Comparison of ENCODE assay signal across 29 mouse cellular contexts in the genomic region with DNA sequence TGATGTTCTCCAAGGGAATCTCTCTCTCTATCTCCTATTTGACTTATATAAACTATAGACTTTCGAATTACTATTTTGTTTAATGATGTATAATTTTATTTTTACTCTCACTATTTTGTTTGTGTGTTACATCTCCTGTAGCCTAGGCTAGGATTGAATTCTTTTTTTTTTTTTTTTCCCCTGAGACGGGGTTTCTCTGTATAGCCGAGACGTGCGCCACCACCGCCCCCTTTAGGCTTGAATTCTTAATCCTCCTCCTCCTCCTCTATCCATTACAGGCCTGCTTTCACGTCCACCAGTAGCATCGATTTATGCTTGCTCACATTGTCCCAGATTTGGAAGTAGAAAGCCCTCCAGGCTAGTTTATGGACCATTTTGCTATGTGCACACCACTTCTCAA. TPM values are rescaled to one million over a fixed set of nuclear protein-coding genes. Genes with fewer than 3 reads are reported as not detected.
DNase-seq lines count a peak whose midpoint lies in the region; ATAC-seq and TF ChIP-seq lines count a peak whose summit lies in the region.
"Had no signal": no experiment of that assay in that cellular context is flagged by ENCODE, and none has a peak within 500 bp of the region (broad histone marks: within the 10 kb centered on the region; RNA-seq: fewer than 3 reads in every experiment).

No protein-coding gene starts in this region.

- no peaks in the 10 kb centered on the region for H3K27me3 ChIP-seq in hindbrain, postnatal 0 days (ENCODE audit: insufficient read depth, low read length)
- 0 out of 2 replicates have a peak, but pooled peaks cover 5% of the 10 kb centered on the region for H3K27me3 ChIP-seq in hindbrain, embryonic 14.5 days (ENCODE audit: control insufficient read depth, insufficient read depth, low read length)
- H3K27me3 ChIP-seq in lung, postnatal 0 days (replicated peaks; ENCODE audit: insufficient read depth, low read length) = no peaks in the 10 kb centered on the region
- peaks cover 5% of the 10 kb centered on the region in 2 experiments; a peak in 3 of 4 replicates for H3K27me3 ChIP-seq in MEL (ENCODE audit: control insufficient read depth in 1 of 2, insufficient read depth in 2 of 2, low read length in 2 of 2)
- no peaks in the 10 kb centered on the region for H3K27me3 ChIP-seq in cerebellum, adult 2 months (ENCODE audit: control insufficient read depth, insufficient read depth, low read length)
- H3K27me3 ChIP-seq: heart, embryonic 13.5 days; Patski had no signal

- TF ChIP-seq POLR2A in MEL (IDR thresholded peaks at IDR 0.05; ENCODE audit: control insufficient read depth in 1 of 2, insufficient read depth in 1 of 2, low read depth in 1 of 2, low read length in 2 of 2, poor library complexity in 1 of 2) = no peak
- no peak for TF ChIP-seq POLR2A in cerebellum, adult 2 months (IDR thresholded peaks at IDR 0.05; ENCODE audit: borderline replicate concordance, insufficient read depth, low read length)

- no peaks in the 10 kb centered on the region for H3K9me3 ChIP-seq in hindbrain, postnatal 0 days (ENCODE audit: low read length)
- no peaks in the 10 kb centered on the region for H3K9me3 ChIP-seq in hindbrain, embryonic 14.5 days (ENCODE audit: control insufficient read depth, low read length)
- H3K9me3 ChIP-seq in lung, postnatal 0 days (ENCODE audit: low read length) = no peaks in the 10 kb centered on the region
- H3K9me3 ChIP-seq in MEL (replicated peaks; ENCODE audit: insufficient read depth, low read length) = no peaks in the 10 kb centered on the region
- H3K9me3 ChIP-seq: embryonic facial prominence, embryonic 10.5 days; forebrain, embryonic 10.5 days; heart, embryonic 13.5 days; hindbrain, embryonic 13.5 days; limb, embryonic 13.5 days; liver, embryonic 15.5 days; midbrain, embryonic 12.5 days had no signal

- peak; percentile 61 for TF ChIP-seq RAD21 in MEL (IDR thresholded peaks at IDR 0.05; ENCODE audit: low read depth, low read length)

- no peak for DNase-seq in hindbrain, postnatal 0 days (ENCODE audit: low spot score)
- DNase-seq in hindbrain, embryonic 14.5 days (ENCODE audit: low spot score) = no peak
- DNase-seq in lung, postnatal 0 days (ENCODE audit: low spot score) = no peak
- DNase-seq in lung, postnatal 25 days (ENCODE audit: low spot score) = no peak
- peak; percentile 49 for DNase-seq in MEL (ENCODE audit: low read depth, low spot score)
- no peak for DNase-seq in cerebellum, adult 2 months
- DNase-seq: B cell, adult 2 months; cerebellum, adult 18-20 months; gastrocnemius, postnatal 36 days; heart, adult 2 months; heart, postnatal 36 days; kidney, adult 9 months; kidney, postnatal 36 days; lung, postnatal 14 days; retina, postnatal 1 day; right cerebral cortex, postnatal 25 days; spleen, adult 18-20 months; thymus, postnatal 14 days had no signal

- no peak overlapping the region for H3K9ac ChIP-seq in hindbrain, postnatal 0 days (replicated peaks; ENCODE audit: low read length)
- H3K9ac ChIP-seq in hindbrain, embryonic 14.5 days = no peak overlapping the region
- no peak overlapping the region for H3K9ac ChIP-seq in lung, postnatal 0 days (replicated peaks; ENCODE audit: low read depth)
- no peak overlapping the region for H3K9ac ChIP-seq in MEL (ENCODE audit: control insufficient read depth, low read depth, low read length, poor library complexity, severe bottlenecking)
- H3K9ac ChIP-seq: heart, embryonic 13.5 days; hindbrain, embryonic 13.5 days; limb, embryonic 13.5 days; liver, embryonic 15.5 days; midbrain, embryonic 12.5 days had no signal

- 21% methylated on average over 8 of the region's 8 CpGs for WGBS in hindbrain, postnatal 0 days
- WGBS in hindbrain, embryonic 14.5 days = 14% methylated on average over 8 of the region's 8 CpGs
- WGBS in lung, postnatal 0 days = 37% methylated on average over 8 of the region's 8 CpGs
- WGBS in cerebellum, adult 2 months = 65% methylated on average over 8 of the region's 8 CpGs

- no peaks in the 10 kb centered on the region for H3K36me3 ChIP-seq in hindbrain, postnatal 0 days (ENCODE audit: insufficient read depth, low read length)
- no peaks in the 10 kb centered on the region for H3K36me3 ChIP-seq in hindbrain, embryonic 14.5 days (replicated peaks; ENCODE audit: control insufficient read depth, insufficient read depth)
- H3K36me3 ChIP-seq in lung, postnatal 0 days (ENCODE audit: insufficient read depth, low read length) = no peaks in the 10 kb centered on the region
- H3K36me3 ChIP-seq in MEL (ENCODE audit: control insufficient read depth in 1 of 2, insufficient read depth in 2 of 2, low read length in 2 of 2) = peaks cover 0 to 4% of the 10 kb centered on the region in 2 experiments; a peak in 1 of 4 replicates
- H3K36me3 ChIP-seq: embryonic facial prominence, embryonic 10.5 days; forebrain, embryonic 10.5 days; heart, embryonic 13.5 days; hindbrain, embryonic 13.5 days; limb, embryonic 13.5 days; liver, embryonic 15.5 days; midbrain, embryonic 12.5 days had no signal

- no peak for TF ChIP-seq EP300 in lung, postnatal 0 days (IDR thresholded peaks at IDR 0.05)
- TF ChIP-seq EP300 in MEL (IDR thresholded peaks at IDR 0.05; ENCODE audit: low read depth in 1 of 2, low read length in 2 of 2) = no peak

- H3K4me3 ChIP-seq in hindbrain, postnatal 0 days (ENCODE audit: low read length) = no peak overlapping the region
- H3K4me3 ChIP-seq in hindbrain, embryonic 14.5 days (replicated peaks; ENCODE audit: low read length) = no peak overlapping the region
- no peak overlapping the region for H3K4me3 ChIP-seq in lung, postnatal 0 days (ENCODE audit: low read depth, low read length)
- no peak overlapping the region for H3K4me3 ChIP-seq in MEL (ENCODE audit: control insufficient read depth in 1 of 2, insufficient read depth in 1 of 2, low read depth in 2 of 2, low read length in 2 of 2)
- no peak overlapping the region for H3K4me3 ChIP-seq in cerebellum, adult 2 months (replicated peaks; ENCODE audit: insufficient read depth, low read depth, low read length)
- H3K4me3 ChIP-seq: embryonic facial prominence, embryonic 10.5 days; forebrain, embryonic 10.5 days; heart, adult 2 months; heart, embryonic 13.5 days; hindbrain, embryonic 13.5 days; limb, embryonic 13.5 days; liver, embryonic 15.5 days; midbrain, embryonic 12.5 days had no signal

- no peak overlapping the region for H3K4me2 ChIP-seq in hindbrain, postnatal 0 days (ENCODE audit: low read depth, low read length)
- no peak overlapping the region for H3K4me2 ChIP-seq in hindbrain, embryonic 14.5 days (replicated peaks)
- H3K4me2 ChIP-seq in lung, postnatal 0 days (replicated peaks; ENCODE audit: low read depth, low read length) = no peak overlapping the region
- H3K4me2 ChIP-seq: heart, embryonic 13.5 days; hindbrain, embryonic 13.5 days; limb, embryonic 13.5 days; liver, embryonic 15.5 days; midbrain, embryonic 12.5 days had no signal

- H3K4me1 ChIP-seq in hindbrain, postnatal 0 days (ENCODE audit: insufficient read depth, low read length) = no peaks in the 10 kb centered on the region
- no peaks in the 10 kb centered on the region for H3K4me1 ChIP-seq in hindbrain, embryonic 14.5 days (replicated peaks; ENCODE audit: control insufficient read depth, insufficient read depth, low read length)
- H3K4me1 ChIP-seq in lung, postnatal 0 days (ENCODE audit: insufficient read depth, low read depth, low read length) = peaks cover 6% of the 10 kb centered on the region
- H3K4me1 ChIP-seq in MEL (ENCODE audit: control insufficient read depth in 1 of 2, insufficient read depth in 2 of 2, low read length in 2 of 2) = peaks cover 4 to 11% of the 10 kb centered on the region in 2 experiments; a peak in 3 of 4 replicates
- H3K4me1 ChIP-seq in cerebellum, adult 2 months (ENCODE audit: control insufficient read depth, insufficient read depth, low read length) = peaks cover 3% of the 10 kb centered on the region; the same call in 1 of the 2 replicates
- H3K4me1 ChIP-seq: limb, embryonic 13.5 days had no signal

- no peaks in the 10 kb centered on the region for H3K79me2 ChIP-seq in MEL (ENCODE audit: control insufficient read depth, insufficient read depth, low read length, poor library complexity)

- no peak for ATAC-seq in hindbrain, postnatal 0 days
- ATAC-seq in hindbrain, embryonic 14.5 days (ENCODE audit: low FRiP score) = no peak
- no peak for ATAC-seq in lung, postnatal 0 days
- ATAC-seq in erythroid progenitor cell, adult 5-6 weeks (replicated peaks; ENCODE audit: low FRiP score, poor library complexity, severe bottlenecking) = no peak
- ATAC-seq: forebrain, embryonic 16.5 days; Patski had no signal

- TF ChIP-seq CTCF in hindbrain, postnatal 0 days (IDR thresholded peaks at IDR 0.05; ENCODE audit: low read depth) = peak; percentile 4; the same call in 1 of the 2 replicates
- peak; percentile 40 for TF ChIP-seq CTCF in lung, postnatal 0 days (IDR thresholded peaks at IDR 0.05)
- peak in 2 of 3 experiments; percentile 39 to 61; a peak in 4 of 6 replicates for TF ChIP-seq CTCF in MEL (IDR thresholded peaks at IDR 0.05 in 2 of 3, conservative IDR thresholded peaks at IDR 0.05 in 1 of 3; ENCODE audit: control insufficient read depth in 1 of 3, insufficient read depth in 1 of 3, low read depth in 2 of 3, low read length in 3 of 3, poor library complexity in 1 of 3, severe bottlenecking in 1 of 3)
- no peak for TF ChIP-seq CTCF in cerebellum, adult 2 months (IDR thresholded peaks at IDR 0.05; ENCODE audit: borderline replicate concordance, insufficient read depth, low read depth, low read length)

- H3K27ac ChIP-seq in hindbrain, postnatal 0 days = no peak overlapping the region
- no peak overlapping the region for H3K27ac ChIP-seq in hindbrain, embryonic 14.5 days
- H3K27ac ChIP-seq in lung, postnatal 0 days (ENCODE audit: low read length) = no peak overlapping the region
- H3K27ac ChIP-seq in MEL (ENCODE audit: control insufficient read depth, low read depth, low read length) = no peak overlapping the region
- no peak overlapping the region for H3K27ac ChIP-seq in cerebellum, adult 2 months (ENCODE audit: insufficient read depth, low read length)
- H3K27ac ChIP-seq: embryonic facial prominence, embryonic 10.5 days; forebrain, embryonic 10.5 days; heart, embryonic 13.5 days; hindbrain, embryonic 13.5 days; limb, embryonic 13.5 days; liver, embryonic 15.5 days; midbrain, embryonic 12.5 days had no signal

RNA-seq across cellular contexts. Expression of a gene that starts 11.4 kb away (rescaled TPM):
- total RNA-seq in hindbrain, postnatal 0 days (2014; rRNA removed) = 19.7 and 26.3 TPM in 2 replicates
- 48.6 and 50.2 TPM in 2 replicates for polyA plus RNA-seq in hindbrain, postnatal 0 days (2015; fragmentation: Nextera tagmentation; extraction: Ambion mirVana)
- polyA plus RNA-seq in hindbrain, embryonic 14.5 days (2014; fragmentation: Nextera tagmentation; extraction: Ambion mirVana) = 20.1 and 21.1 TPM in 2 replicates
- 692 and 736 TPM in 2 replicates for polyA plus RNA-seq in lung, postnatal 0 days (2015; fragmentation: Nextera tagmentation; extraction: Ambion mirVana)
- 2.9 and 3.4 TPM in 2 replicates for total RNA-seq in MEL (2012; rRNA removed)
- polyA plus RNA-seq in MEL (2012; ENCODE audit: insufficient read depth in 1 of 2, insufficient read length in 2 of 2, low read depth in 1 of 2, low replicate concordance in 2 of 2, missing spikeins in 1 of 2) = 1 to 10 TPM in 1 of 2 experiments, not detected in 1; 9.0 TPM
- total RNA-seq in erythroid progenitor cell, adult 5-6 weeks (2015; ENCODE audit: low replicate concordance) = not detected in 2 replicates
- total RNA-seq in erythroid progenitor cell, adult 5-6 weeks (2017; ENCODE audit: low replicate concordance) = not detected in 2 replicates
- 14.9 and 15.6 TPM in 2 replicates for polyA plus RNA-seq in cerebellum, adult 2 months (2012; rRNA removed)
- total RNA-seq: monocyte, adult 5-6 weeks had no signal

RNA-seq across cellular contexts. Expression of a gene that starts 27.2 kb away (rescaled TPM):
- total RNA-seq in hindbrain, postnatal 0 days (2014; rRNA removed) = 213 and 222 TPM in 2 replicates
- 162 and 181 TPM in 2 replicates for polyA plus RNA-seq in hindbrain, postnatal 0 days (2015; fragmentation: Nextera tagmentation; extraction: Ambion mirVana)
- 143 and 152 TPM in 2 replicates for polyA plus RNA-seq in hindbrain, embryonic 14.5 days (2014; fragmentation: Nextera tagmentation; extraction: Ambion mirVana)
- polyA plus RNA-seq in lung, postnatal 0 days (2015; fragmentation: Nextera tagmentation; extraction: Ambion mirVana) = 51.3 and 57.2 TPM in 2 replicates
- 12.8 and 20.8 TPM in 2 replicates for total RNA-seq in MEL (2012; rRNA removed)
- polyA plus RNA-seq in MEL (2012; ENCODE audit: insufficient read depth in 1 of 2, insufficient read length in 2 of 2, low read depth in 1 of 2, low replicate concordance in 2 of 2, missing spikeins in 1 of 2) = 10 to 100 TPM in 1 of 2 experiments, not detected in 1; 23.2 TPM
- 316 and 341 TPM in 2 replicates for total RNA-seq in erythroid progenitor cell, adult 5-6 weeks (2015; ENCODE audit: low replicate concordance)
- total RNA-seq in erythroid progenitor cell, adult 5-6 weeks (2017; ENCODE audit: low replicate concordance) = 355 and 494 TPM in 2 replicates
- 294 and 298 TPM in 2 replicates for polyA plus RNA-seq in cerebellum, adult 2 months (2012; rRNA removed)

RNA-seq across cellular contexts. Expression of a gene that starts 42.7 kb away (rescaled TPM):
- total RNA-seq in hindbrain, postnatal 0 days (2014; rRNA removed) = 49.7 and 56.2 TPM in 2 replicates
- polyA plus RNA-seq in hindbrain, postnatal 0 days (2015; fragmentation: Nextera tagmentation; extraction: Ambion mirVana) = 41.4 and 43.4 TPM in 2 replicates
- polyA plus RNA-seq in hindbrain, embryonic 14.5 days (2014; fragmentation: Nextera tagmentation; extraction: Ambion mirVana) = 49.1 and 50.6 TPM in 2 replicates
- polyA plus RNA-seq in lung, postnatal 0 days (2015; fragmentation: Nextera tagmentation; extraction: Ambion mirVana) = 100 and 120 TPM in 2 replicates
- 25.7 and 31.1 TPM in 2 replicates for total RNA-seq in MEL (2012; rRNA removed)
- 100 to 1,000 TPM in 1 of 2 experiments, 10 to 100 TPM in 1; 64.7 to 249 TPM for polyA plus RNA-seq in MEL (2012; ENCODE audit: insufficient read depth in 1 of 2, insufficient read length in 2 of 2, low read depth in 1 of 2, low replicate concordance in 2 of 2, missing spikeins in 1 of 2)
- total RNA-seq in erythroid progenitor cell, adult 5-6 weeks (2015; ENCODE audit: low replicate concordance) = 31.0 and 31.4 TPM in 2 replicates
- 26.2 and 26.6 TPM in 2 replicates for total RNA-seq in erythroid progenitor cell, adult 5-6 weeks (2017; ENCODE audit: low replicate concordance)
- polyA plus RNA-seq in cerebellum, adult 2 months (2012; rRNA removed) = 45.0 and 47.5 TPM in 2 replicates

Comparison
In these comparisons a context has a peak if more than half of its experiments do, and no peak if none do; other contexts are left out.
1. RNA of a gene that starts 11.4 kb away (polyA plus RNA-seq): 692 to 736 TPM in lung, postnatal 0 days; 48.6 to 50.2 TPM in hindbrain, postnatal 0 days, 20.1 to 21.1 TPM in hindbrain, embryonic 14.5 days, 14.9 to 15.6 TPM in cerebellum, adult 2 months and 9.0 TPM in MEL; every median in the first group is over 10 times any median in the second.